Mouse (Mus musculus): ENCODE results near the gene Srm. TPM values are rescaled to one million over a fixed set of nuclear protein-coding genes. Genes with fewer than 3 reads are reported as not detected.

Srm gene
- polyA plus RNA-seq, 1 experiment from 2014 or later = 183 TPM

DNA sequence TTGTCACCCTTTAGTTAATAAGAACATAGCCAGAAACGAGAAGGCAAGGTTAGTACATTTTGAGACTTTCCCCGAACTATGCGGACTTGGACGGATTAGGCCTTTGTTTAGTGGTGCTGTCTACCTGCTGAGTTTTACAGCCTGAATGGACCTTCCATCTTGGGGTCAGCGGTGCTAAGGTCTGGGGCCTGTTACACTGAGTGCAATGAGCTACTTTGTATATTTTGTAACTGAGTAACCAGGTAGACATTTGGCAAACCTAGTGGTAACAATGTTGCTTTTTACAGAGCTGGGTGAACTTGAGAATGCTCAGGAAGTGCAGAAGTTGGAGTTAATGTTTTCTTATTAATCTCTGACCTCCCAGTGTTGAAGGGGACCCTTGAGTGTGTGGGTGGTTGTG is 49.8 kb downstream of the Srm start:
- Histone ChIP-seq H3K27me3 (no peaks in the 10 kb centered on the region), H3K4me2 (no peak overlapping the region), H3K9me3 (no peaks in the 10 kb centered on the region), H3K27ac (no peak overlapping the region), H3K9ac (no peak overlapping the region), H3K4me3 (no peak overlapping the region), H3K36me3 (no peaks in the 10 kb centered on the region), H3K4me1 (peaks cover 18% of the 10 kb centered on the region; the same call in 1 of the 2 replicates)
- no peak for ATAC-seq (ENCODE audit: borderline replicate concordance, extremely low read depth, low FRiP score, low TSS enrichment)
- 68% methylated on average over 5 of the region's 5 CpGs for WGBS

DNA sequence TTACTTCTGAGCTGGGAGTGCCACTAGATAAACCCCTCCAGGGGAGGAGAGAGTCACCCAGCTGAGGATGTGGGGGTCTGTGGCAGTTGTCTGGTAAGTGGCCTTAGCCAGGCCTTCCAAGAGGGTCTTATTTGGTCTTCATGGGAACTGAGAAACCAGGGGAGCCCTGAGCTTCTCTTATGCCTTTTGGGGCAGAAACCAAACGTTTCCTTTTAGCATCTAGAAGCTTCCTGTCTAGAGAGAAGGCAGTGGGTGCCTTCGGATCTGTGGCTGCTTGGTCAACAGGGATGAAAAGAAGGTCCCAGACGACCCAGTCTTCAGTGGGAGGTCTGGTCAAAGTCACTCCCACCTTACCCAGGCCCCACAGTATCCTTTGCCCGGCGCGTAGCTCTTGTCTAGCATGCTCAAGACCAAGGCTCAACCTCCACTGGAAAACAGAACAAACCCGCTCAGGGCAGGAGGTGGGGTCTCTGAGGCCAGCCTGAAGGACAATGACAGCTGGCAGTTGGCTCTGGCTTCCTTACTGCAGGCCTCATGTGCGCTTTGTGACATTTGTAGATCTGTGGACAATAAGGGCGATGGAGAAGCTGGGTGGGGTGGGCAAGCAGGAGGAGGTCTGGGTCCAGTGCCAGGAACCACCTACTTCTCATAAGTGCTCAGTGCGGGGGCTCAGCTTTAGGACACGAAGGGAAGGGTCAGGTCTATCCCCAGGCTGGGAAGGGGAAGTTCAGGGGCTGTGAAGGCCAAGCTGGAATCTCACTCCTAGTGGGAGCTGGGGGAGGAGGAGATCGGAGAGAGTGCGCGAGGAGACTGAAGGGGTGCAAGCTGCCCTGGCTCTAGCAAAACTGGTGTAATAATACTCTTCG is 52.2 kb downstream of the Srm start, which contains the start of gene Gm572:
Gm572 (plus strand) TSS at position 27 of the 866 bp plus-strand sequence.
- no peak within 1 kb of the TSS for H3K4me3 ChIP-seq

DNA sequence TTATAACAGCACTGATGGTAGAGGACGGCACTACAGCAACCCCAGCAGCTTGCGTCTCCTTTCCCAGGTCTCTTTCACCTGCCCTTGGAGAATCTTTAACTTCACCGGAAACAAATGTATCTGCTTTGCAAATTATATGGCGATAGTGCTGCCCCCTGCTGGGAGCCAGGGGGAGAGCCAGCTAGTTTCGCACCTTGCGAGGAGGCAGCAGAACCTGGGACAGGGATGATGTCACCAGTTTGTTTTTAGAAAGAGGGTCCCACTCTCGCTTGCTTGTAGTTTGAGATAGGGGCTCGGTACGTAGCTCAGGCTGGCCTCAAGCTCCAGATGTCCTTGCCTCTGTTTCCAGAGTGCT is 52.8 kb downstream of the Srm start:
- H3K4me3 ChIP-seq = no peak overlapping the region
- H3K9ac ChIP-seq = no peak overlapping the region
- WGBS = 4% methylated on average over 9 of the region's 9 CpGs
- H3K27me3 ChIP-seq = no peaks in the 10 kb centered on the region
- peaks cover 17% of the 10 kb centered on the region; the same call in 1 of the 2 replicates for H3K4me1 ChIP-seq
- no peak for ATAC-seq (ENCODE audit: borderline replicate concordance, extremely low read depth, low FRiP score, low TSS enrichment)
- H3K4me2 ChIP-seq = peak overlapping the region; percentile 41
- H3K27ac ChIP-seq = no peak overlapping the region
- no peaks in the 10 kb centered on the region for H3K9me3 ChIP-seq
- H3K36me3 ChIP-seq = no peaks in the 10 kb centered on the region

More for the DNA sequence above, 52.2 kb downstream of the Srm start, which contains the start of gene Gm572:
- peak within 1 kb of the TSS; percentile 41 for H3K4me2 ChIP-seq
- H3K27me3 ChIP-seq = no peaks in the 10 kb centered on the region
- H3K9ac ChIP-seq = no peak within 1 kb of the TSS
- H3K36me3 ChIP-seq = no peaks in the 10 kb centered on the region
- WGBS = 55% methylated on average over 15 of the region's 15 CpGs
- H3K27ac ChIP-seq = no peak within 1 kb of the TSS
- peaks cover 17% of the 10 kb centered on the region; the same call in 1 of the 2 replicates for H3K4me1 ChIP-seq
- H3K9me3 ChIP-seq = no peaks in the 10 kb centered on the region
- ATAC-seq (ENCODE audit: borderline replicate concordance, extremely low read depth, low FRiP score, low TSS enrichment) = no peak

Other genes starting within 250 kb of the Srm start
- gene Ubiad1, start 146.7 kb upstream of the Srm start, polyA plus RNA-seq (2015; fragmentation: Nextera tagmentation; extraction: Ambion mirVana) = 22.4 and 25.5 TPM in 2 replicates
- gene Mtor, start 142.9 kb upstream of the Srm start, polyA plus RNA-seq (2015; fragmentation: Nextera tagmentation; extraction: Ambion mirVana) = 13.7 and 13.8 TPM in 2 replicates
- 1.8 and 3.7 TPM in 2 replicates for gene Angptl7, start 91.0 kb upstream of the Srm start, polyA plus RNA-seq (2015; fragmentation: Nextera tagmentation; extraction: Ambion mirVana)
- 92.3 and 93.8 TPM in 2 replicates for gene Exosc10, start 33.1 kb upstream of the Srm start, polyA plus RNA-seq (2015; fragmentation: Nextera tagmentation; extraction: Ambion mirVana)
- 0.21 and 0.65 TPM in 2 replicates for gene Masp2, start 11.1 kb downstream of the Srm start, polyA plus RNA-seq (2015; fragmentation: Nextera tagmentation; extraction: Ambion mirVana)
- 386 and 392 TPM in 2 replicates for gene Tardbp, start 35.5 kb downstream of the Srm start, polyA plus RNA-seq (2015; fragmentation: Nextera tagmentation; extraction: Ambion mirVana)
- gene Gm572, start 51.8 kb downstream of the Srm start, polyA plus RNA-seq (2015; fragmentation: Nextera tagmentation; extraction: Ambion mirVana) = not detected in 2 replicates
- gene Casz1, start 212.9 kb downstream of the Srm start, polyA plus RNA-seq (2015; fragmentation: Nextera tagmentation; extraction: Ambion mirVana) = 5.4 and 6.5 TPM in 2 replicates

All from lung, embryonic 15.5 days (tissue).